Mouse (Mus musculus): ENCODE data around the gene Cux1.

Gene Cux1

DNA sequence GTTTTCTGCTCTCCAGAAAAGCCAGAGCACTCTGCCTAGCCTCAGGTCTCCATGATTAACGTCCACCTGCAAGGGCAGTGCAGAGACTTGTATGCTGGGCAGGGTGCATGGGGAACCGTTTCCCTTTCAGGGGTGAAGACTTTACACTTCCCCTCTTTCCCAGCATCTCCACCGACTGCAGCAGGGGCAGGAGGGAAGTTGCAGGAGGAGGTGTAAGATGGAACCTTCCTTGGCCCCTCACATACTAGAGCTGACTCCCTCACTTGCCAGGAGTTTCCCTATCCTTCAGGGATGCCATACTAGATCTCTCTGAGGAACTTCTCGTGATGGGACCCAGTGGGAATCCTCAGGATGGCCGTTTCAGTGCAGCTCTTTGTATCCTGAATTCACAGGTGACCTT, 356.7 kb downstream of the Cux1 start:
- no peak for DNase-seq (ENCODE audit: low read depth, low spot score)

DNA sequence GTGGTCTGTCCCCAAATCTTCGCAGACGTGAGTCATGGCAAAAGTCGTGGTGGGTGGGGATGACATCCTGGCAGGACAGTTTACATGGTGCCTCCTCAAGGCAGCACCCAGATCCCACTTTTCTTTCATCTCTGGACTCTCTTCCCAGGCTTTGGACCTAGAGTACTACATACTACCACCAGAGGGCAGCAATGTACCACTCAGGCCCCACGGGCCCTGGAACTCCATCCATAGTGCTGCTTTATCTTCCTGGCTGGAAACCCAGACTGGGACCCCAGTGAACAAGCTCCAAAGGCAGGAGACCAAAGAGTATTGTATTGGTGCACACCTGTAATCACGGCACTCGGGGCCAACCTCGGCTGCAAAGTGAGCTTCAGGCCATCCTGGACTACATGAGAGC, 365.5 kb downstream of the Cux1 start:
- DNase-seq (ENCODE audit: low read depth, low spot score): peak; percentile 73

DNA sequence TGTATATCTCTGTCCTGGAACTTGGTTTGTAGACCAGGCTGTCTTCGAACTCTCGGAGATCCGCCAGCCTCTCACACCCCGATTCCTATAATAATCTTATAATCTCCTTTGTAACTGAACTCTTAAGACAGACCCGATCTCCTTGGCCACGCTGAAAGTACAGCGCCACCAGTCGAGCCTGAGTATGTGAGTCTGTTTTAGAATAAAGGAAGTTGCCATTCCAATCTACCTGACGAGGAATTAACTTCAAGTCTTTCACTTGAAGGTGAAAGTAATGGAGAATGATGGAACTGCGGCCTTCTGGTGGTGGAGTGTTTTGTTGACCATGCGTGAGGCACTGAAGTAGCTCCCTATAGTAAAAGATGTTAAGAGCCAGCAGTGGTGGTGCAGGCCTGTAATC, 367.8 kb downstream of the Cux1 start:
- peak; percentile 82 for DNase-seq (ENCODE audit: low read depth, low spot score)

DNA sequence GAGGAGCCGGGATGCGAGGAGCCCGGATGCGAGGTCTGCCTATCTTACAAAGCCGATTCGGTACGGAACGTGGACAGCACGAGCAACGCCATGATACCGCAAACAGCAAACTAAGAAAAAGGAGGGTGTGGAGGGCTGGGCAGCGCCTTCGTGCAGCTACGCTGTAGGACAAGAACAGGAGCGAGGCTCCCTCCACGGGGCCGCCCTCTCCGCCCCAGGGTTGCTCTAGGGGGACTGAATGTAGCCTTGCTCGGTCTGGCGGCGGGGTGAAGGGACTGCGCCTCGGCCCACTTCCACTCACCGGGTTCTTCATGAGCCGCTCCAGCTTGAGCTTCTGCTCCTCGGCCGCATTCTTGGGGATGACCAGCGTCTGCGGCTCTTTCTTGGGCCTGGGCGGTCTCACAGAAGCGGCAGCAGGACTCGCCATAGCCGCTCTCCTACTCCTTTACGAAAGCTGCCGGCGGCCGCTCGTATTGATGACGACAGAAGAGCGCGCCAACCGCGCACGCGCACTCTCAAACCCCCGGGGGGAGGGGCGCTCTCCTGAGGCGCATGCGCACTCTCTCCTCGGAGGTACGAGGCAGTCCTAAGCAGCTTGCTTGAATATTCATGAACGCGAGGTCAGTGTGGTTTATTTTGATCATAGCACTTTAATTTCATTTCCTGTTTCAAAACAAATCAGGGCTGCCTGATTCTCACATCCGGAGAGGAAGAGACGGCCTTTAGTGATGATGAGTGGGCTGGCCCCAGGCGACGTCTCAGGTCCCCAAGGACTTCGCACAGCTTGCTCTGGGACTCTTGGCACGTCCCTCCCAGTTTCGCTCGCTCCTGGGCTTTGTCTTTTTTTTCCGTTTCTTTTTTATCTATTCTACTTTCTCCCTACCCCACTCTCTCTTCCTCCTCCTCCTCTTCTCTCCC, 368.6 kb downstream of the Cux1 start, which contains the start of gene Prkrip1:
Gene Prkrip1 (minus strand): TSS at position 490 of the 918 bp plus-strand sequence.
- peak; percentile 99 for DNase-seq (ENCODE audit: low read depth, low spot score)
